Mouse (Mus musculus): ENCODE measurements around the gene Mpdu1.
A peak's percentile ranks its signal among the peaks of the same experiment; 100 is the strongest.
"Not testable (repeated sequence)": the region's sequence is repeated elsewhere in the genome, so short reads cannot be mapped to it uniquely, and the experiment has no call there.

Mpdu1 gene

GRCm38 (mm10) chr11:69662213-69662966, at the start of gene Mpdu1:
TSS of gene Mpdu1 (minus strand) at chr11:69662642.
- DNase-seq (ENCODE audit: low read depth in 2 of 2, low spot score in 2 of 2): peak; percentile 91

DNA sequence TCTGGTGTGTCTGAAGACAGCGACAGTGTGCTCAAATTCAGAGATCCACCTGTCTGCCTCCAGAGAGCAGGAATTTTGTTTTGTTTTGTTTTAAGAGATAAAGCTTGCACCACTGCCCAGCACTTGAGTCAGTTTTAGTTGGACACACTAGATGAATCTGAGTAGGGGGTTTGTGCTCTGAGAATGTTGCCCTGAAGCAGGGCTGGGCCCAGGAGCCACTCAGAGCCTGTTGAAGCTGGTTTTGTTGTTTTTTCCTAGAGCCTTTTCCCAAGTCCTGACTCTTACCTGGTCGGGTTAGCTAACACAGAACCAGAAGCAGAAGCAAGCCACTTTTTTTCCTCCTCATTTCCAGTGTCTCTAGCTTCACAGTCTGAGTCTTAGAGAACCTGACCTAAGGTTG, 48.6 kb upstream of the Mpdu1 start:
- no peak for DNase-seq (ENCODE audit: low read depth in 2 of 2, low spot score in 2 of 2)

DNA sequence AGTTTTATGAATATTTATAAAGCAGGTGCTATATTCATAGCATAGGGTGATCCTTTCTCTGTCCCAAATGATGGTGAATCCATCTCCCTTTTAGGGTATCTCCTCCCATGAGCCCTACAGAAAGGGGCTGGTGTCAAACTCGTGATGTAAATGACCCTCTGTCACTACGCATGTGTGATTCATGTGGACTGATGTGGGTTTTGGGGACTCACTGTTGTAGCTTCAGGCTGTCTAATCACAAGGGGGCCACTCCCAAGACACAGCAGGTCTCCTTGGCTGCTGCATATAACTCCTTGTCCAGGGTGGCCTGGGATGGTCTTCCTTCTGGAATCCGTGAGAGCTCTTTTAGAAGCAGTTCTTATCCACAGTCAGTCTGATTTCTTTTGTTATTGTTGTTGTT, 48.0 kb upstream of the Mpdu1 start:
- DNase-seq (ENCODE audit: low read depth in 2 of 2, low spot score in 2 of 2): no peak

DNA sequence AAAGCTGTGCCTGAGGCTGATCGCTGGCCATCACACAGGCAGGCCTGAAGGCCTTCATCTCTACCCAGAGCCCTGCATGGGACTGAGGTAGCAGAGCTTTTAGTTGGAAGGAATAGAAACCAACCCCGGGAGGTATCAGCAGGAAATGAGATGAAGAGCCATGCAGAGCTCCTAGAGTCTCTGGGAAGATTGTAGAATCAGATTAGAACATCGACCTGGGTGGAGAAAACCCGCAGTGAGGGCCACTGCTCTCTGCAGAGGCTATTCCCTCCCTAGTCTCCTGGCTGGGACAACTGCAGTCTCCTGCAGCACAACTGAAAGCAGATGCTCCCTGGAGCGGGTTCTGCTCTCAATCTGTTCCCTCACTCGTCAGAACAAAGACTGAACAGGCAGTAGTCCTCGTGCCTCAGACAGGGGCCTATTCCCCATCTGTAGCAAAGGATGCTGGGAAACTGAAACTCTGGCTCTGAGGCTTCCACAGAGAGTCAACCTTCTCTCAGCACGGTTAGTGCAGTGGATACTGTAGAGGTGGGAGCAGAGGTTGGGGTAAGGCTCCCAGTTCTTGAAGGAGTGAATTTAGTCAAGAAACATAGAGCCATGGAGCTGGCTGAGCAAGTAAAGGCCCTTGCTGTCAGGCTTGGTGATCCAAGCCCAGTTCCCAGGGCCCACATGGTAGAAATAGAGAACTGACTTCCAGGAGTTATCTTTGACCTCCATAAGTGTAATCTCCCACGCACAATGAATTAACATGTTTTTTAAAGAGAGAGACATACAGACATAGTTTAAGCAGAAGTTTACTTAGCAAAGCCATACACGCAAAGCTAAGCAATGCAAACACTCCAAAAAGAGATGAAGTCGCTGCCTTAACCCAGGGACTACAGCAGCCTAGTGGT, 47.4 kb upstream of the Mpdu1 start:
- no peak for DNase-seq (ENCODE audit: low read depth in 2 of 2, low spot score in 2 of 2)

DNA sequence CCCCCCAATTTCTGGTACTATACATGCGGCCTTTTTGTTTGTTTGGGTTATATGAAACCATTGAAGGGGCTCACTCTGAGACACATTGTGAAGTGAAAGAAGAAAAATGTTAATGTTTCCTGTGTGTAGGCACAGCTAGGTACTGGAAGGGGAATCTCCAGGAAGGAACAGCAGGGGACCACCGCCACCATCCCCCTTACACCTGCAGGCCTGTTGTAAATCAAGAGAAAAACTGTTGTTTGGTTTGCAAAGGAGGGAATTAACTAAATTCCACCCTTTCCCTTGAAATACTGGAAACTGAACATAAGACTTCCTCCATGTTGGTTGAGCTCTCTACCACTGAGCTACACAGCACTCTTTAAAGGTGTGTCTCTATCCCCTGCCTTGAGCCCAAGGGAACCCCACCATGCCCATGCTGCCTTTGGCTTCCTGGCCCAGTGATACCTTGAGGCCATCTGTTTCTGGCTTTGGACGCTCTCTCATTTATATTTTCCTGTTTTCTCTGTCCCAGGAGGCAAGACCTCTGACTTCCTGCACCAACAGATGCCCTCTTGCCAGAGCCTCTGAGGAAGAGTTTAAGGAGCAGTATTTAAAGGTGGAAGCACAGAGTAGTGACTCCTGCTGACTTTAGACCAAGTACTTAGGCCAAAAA, 46.3 kb upstream of the Mpdu1 start:
- no peak for DNase-seq (ENCODE audit: low read depth in 2 of 2, low spot score in 2 of 2)

- DNase-seq (ENCODE audit: low read depth in 2 of 2, low spot score in 2 of 2): no peak
Measured at GRCm38 (mm10) chr11:69707873-69708381, 45.5 kb upstream of the Mpdu1 start.

DNA sequence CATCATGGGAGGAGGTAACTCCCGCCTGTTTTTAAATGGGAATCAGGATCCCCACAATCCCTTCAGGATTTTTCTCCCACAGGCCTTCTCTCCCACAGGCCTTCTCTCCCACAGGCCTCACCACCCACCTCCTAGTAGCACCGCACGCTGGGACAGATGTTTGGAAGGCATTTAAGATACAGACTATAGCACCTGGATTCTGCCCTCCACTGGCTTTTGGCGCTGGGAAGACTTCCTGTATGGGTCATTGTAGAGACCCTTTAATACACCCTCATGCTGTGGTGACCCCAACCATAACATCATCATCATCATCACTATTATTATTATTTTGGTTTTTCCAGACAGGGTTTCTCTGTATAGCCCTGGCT, 45.0 kb upstream of the Mpdu1 start:
- no peak for DNase-seq (ENCODE audit: low read depth in 2 of 2, low spot score in 2 of 2)

GRCm38 (mm10) chr11:69706775-69707479, 44.5 kb upstream of the Mpdu1 start:
- DNase-seq (ENCODE audit: low read depth in 2 of 2, low spot score in 2 of 2): no peak

DNA sequence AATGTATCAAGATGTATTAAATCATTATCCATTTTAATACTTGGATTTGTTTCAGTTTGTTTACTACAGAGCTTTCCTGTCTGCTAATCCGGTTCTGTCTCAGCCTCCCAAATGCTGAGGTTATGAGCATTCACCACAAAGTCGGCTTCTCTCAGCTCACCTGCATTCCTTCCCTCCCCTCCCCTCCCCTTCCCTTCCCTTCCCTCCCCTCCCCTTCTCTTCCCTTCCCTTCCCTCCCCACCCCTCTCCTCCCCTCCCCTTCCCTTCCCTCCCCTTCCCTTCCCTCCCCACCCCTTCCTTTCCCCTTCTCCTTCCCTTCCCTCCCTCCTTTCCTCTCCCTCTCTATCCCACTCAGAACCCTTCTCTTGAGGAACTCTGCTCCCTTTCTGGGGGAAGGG, 42.2 kb upstream of the Mpdu1 start:
- no peak for DNase-seq (ENCODE audit: low read depth in 2 of 2, low spot score in 2 of 2)

GRCm38 (mm10) chr11:69703814-69704612, 41.6 kb upstream of the Mpdu1 start:
- DNase-seq (ENCODE audit: low read depth in 2 of 2, low spot score in 2 of 2): no peak

- not testable (repeated sequence) for DNase-seq (ENCODE audit: low read depth in 2 of 2, low spot score in 2 of 2)
Measured at GRCm38 (mm10) chr11:69703381-69703780, 40.9 kb upstream of the Mpdu1 start.

GRCm38 (mm10) chr11:69702886-69703285, 40.4 kb upstream of the Mpdu1 start:
- DNase-seq (ENCODE audit: low read depth in 2 of 2, low spot score in 2 of 2): not testable (repeated sequence)

DNA sequence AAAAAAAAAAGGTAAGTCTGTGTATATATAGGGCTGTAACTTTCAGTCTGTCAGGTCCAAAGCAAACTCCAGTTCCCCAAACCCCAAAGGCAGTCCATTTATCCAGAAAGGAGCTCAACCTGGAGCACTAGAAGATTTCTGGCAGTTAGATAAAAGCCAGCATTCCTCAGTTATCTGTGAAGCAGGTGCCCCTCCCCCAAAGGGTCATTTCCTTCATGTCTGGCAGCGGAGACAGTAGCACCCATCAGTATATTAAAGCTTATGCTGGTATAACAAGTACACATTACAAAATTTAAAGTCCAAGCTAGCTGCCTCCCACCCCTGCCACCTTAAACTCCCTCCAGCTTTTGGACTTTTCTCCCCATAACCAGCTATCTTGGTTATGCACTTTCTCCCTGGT, 37.2 kb upstream of the Mpdu1 start:
- no peak for DNase-seq (ENCODE audit: low read depth in 2 of 2, low spot score in 2 of 2)

GRCm38 (mm10) chr11:69698574-69698973, 36.1 kb upstream of the Mpdu1 start:
- no peak for DNase-seq (ENCODE audit: low read depth in 2 of 2, low spot score in 2 of 2)

GRCm38 (mm10) chr11:69697396-69697795, 35.0 kb upstream of the Mpdu1 start:
- DNase-seq (ENCODE audit: low read depth in 2 of 2, low spot score in 2 of 2): no peak

GRCm38 (mm10) chr11:69695361-69696181, 33.1 kb upstream of the Mpdu1 start, which contains the start of the genes Tnfsf12 and Tnfsfm13:
TSS of gene Tnfsf12 (minus strand) at chr11:69695849.
TSS of gene Tnfsfm13 (minus strand) at chr11:69696098.
- no peak for DNase-seq (ENCODE audit: low read depth in 2 of 2, low spot score in 2 of 2)

DNA sequence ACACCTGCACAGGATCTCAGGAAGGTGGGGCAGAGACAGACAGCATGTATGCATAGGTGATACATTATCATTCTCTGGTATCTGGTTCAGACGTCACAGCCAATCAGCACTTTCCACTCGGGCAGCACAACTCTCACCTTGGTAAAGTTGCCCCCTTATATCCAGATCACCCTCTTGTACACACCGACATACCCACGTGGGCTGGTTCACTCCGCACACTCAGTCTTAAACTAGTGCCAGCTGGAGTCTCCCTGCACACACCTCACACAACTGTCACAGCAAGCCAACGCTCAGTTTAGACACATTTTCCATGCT, 32.6 kb upstream of the Mpdu1 start:
- no peak for DNase-seq (ENCODE audit: low read depth in 2 of 2, low spot score in 2 of 2)

DNA sequence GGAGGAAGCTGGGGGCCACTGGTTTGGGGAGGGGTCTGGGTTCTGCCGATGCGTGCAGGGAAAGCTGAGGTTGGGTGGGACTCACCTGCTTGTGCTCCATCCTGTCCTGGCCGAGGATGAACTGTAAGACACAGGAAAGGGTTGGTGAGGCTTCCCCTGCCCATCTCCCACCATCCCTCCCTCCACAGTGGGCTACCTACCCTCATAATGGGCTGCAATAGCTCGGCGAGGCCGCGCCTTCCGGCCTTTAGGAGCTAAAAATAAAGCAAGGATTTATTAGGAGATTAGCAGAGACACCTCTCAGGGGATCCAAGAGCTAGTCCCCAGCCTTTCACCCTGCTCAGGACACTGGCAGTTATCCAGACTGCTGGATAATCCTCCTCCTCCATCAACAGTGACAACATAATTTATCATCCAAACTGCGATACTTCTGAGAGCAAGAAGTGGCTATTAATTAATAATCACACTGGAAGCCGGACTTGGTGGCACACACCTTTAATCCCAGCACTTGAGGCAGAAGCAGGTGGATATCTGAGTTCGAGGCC, 31.1 kb upstream of the Mpdu1 start:
- DNase-seq (ENCODE audit: low read depth in 2 of 2, low spot score in 2 of 2): no peak

GRCm38 (mm10) chr11:69692863-69693262, 30.4 kb upstream of the Mpdu1 start:
- DNase-seq (ENCODE audit: low read depth in 2 of 2, low spot score in 2 of 2): no peak
